Mouse (Mus musculus) lung, postnatal 0 days (tissue): Measurements from ENCODE around the gene Dcaf7.

Source experiments
- CTCF ChIP-seq: IDR thresholded peaks from 2 replicates; pipeline ENCODE4 v1.5.1; 2016; ENCODE audit warnings: antibody characterized with exemption, mild to moderate bottlenecking
- EP300 ChIP-seq: IDR thresholded peaks from 2 replicates; pipeline ENCODE4 v1.6.1; 2016; ENCODE audit warnings: antibody characterized with exemption, mild to moderate bottlenecking, control low read depth

DNA sequence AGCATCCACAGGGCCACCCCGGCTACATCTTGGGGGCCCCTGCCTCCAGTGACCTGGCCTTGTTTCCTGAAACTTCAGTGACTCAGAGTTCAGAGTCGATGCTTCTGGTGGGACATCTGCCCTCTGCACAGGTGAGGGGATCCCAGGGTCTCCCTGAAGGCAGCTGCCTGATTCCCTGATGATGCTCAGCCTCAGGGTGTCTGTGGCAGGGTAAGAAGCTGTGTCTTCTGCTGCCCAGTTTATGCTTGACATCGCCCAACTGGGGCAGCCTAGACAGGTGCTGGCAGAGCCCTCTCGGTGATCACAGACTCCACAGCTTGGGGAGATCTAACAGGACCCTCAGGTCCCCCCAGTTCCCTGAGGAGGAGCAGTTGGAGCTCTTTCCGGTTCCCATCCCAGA lies 9.1 kb upstream of the Dcaf7 start:
- TF ChIP-seq CTCF, result no peak
- TF ChIP-seq EP300, result no peak
